Mouse (Mus musculus) stomach, postnatal 0 days (tissue): ENCODE measurements at regions not wholly inside any gene's neighbourhood (a gene's known extent, or its start where the extent isn't known, plus 50 kb on each side); places are given as distances from the start of the nearest gene placed in this dataset.

Experiments used
- CTCF ChIP-seq: IDR thresholded peaks from 2 replicates; pipeline ENCODE4 v1.5.1; 2016; ENCODE audit warnings: antibody characterized with exemption, low read depth, mild to moderate bottlenecking, moderate library complexity
- EP300 ChIP-seq: optimal IDR thresholded peaks from 2 replicates; pipeline ENCODE3; 2016; ENCODE audit warnings: antibody characterized with exemption

DNA sequence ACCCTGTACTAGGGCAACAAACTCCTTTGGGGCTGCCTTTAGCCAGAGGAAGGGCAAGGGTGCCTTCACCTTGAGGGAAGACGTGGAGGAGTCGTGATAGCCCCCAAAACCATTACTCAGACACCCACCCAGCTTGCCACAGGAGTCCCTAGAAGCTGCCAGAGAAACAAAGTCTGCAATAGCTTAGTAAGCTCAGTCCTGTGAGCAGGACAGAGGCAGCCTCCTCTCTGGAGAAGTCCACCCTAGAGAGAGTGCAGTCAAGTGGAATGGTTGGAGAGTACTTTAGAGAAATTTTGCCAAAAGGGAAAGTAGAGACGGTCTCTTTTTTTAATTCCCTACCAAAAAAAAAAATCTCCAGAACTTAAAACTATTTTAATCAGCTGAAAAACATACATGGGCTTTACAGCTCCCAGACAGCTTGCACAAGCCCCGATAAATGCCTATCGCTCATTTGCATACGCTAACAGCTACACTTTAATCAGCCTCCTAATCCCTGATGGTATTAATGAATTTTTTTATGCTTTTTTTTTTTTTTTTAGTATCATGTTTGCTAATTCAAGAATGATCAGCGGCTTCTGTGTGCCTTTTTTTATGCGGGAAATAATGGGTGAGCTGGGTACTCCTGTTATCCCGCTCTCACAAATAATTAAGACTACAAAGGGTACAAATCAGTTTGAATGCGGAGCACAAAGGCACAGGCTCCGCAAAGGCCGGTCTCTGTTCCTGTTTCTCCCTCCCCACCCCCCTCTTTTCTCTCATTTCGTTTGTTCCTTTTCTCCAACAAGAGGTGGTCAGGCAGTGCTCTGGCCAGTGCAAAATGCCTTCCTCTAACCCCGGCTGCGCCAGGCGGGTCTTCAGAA, 219.8 kb downstream of the Il20rb start:
- TF ChIP-seq CTCF (no peak), EP300 (no peak)
